Mouse (Mus musculus) frontal cortex, postnatal 25 days (tissue): Measurements from ENCODE around the gene Gm10721.
A peak's percentile ranks its signal among the peaks of the same experiment; 100 is the strongest.
"Not testable (repeated sequence)": the region's sequence is repeated elsewhere in the genome, so short reads cannot be mapped to it uniquely, and the experiment has no call there.

Experiments used
- DNase-seq, 2 experiments: peaks; one replicate each; pipeline ENCODE4 v3.0.0; 2022; ENCODE audit warnings: low spot score in 2 of 2

The Gm10721 gene

DNA sequence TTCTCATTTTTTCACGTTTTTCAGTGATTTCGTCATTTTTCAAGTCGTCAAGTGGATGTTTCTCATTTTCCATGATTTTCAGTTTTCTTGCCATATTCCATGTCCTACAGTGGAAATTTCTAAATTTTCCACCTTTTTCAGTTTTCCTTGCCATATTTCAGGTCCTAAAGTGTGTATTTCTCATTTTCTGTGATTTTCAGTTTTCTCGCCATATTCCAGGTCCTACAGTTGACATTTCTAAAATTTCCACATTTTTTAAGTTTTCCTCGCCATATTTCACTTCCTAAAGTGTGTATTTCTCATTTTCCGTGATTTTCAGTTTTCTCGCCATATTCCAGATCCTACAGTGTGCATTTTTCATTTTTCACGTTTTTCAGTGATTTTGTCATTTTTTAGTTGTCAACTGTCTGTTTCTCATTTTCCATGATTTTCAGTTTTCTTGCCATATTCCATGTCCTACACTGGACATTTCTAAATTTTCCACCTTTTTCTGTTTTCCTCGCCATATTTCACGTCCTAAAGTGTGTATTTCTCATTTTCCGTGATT is at the start of gene Gm10721:
TSS of gene Gm10721 (plus strand) at position 408 of the 547 bp plus-strand sequence.
- not testable (repeated sequence) for DNase-seq

DNA sequence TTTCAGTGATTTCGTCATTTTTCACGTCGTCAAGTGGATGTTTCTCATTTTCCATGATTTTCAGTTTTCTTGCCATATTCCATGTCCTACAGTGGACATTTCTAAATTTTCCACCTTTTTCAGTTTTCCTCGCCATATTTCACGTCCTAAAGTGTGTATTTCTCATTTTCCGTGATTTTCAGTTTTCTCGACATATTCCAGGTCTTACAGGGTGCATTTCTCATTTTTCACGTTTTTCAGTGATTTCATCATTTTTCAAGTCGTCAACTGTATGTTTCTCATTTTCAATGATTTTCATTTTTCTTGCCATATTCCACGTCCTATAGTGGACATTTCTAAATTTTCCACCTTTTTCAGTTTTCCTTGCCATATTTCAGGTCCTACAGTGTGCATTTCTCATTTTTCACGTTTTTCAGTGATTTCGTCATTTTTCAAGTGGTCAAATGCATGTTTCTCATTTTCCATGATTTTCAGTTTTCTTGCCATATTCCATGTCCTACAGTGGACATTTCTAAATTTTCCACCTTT is 12.4 kb upstream of the Gm10721 start, which contains the start of gene Gm10722:
TSS of gene Gm10722 (plus strand) at position 478 of the 528 bp plus-strand sequence.
- DNase-seq, result peak in 1 of 2 experiments; percentile 58

DNA sequence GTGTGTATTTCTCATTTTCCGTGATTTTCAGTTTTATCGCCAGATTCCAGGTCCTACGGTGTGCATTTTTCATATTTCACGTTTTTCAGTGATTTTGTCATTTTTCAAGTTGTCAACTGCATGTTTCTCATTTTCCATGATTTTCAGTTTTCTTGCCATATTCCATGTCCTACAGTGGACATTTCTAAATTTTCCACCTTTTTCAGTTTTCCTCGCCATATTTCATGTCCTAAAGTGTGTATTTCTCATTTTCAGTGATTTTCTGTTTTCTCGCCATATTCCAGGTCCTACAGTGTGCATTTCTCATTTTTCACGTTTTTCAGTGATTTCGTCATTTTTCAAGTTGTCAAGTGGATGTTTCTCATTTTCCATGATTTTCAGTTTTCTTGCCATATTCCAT is 11.9 kb upstream of the Gm10721 start:
- peak in 1 of 2 experiments; percentile 73 for DNase-seq

DNA sequence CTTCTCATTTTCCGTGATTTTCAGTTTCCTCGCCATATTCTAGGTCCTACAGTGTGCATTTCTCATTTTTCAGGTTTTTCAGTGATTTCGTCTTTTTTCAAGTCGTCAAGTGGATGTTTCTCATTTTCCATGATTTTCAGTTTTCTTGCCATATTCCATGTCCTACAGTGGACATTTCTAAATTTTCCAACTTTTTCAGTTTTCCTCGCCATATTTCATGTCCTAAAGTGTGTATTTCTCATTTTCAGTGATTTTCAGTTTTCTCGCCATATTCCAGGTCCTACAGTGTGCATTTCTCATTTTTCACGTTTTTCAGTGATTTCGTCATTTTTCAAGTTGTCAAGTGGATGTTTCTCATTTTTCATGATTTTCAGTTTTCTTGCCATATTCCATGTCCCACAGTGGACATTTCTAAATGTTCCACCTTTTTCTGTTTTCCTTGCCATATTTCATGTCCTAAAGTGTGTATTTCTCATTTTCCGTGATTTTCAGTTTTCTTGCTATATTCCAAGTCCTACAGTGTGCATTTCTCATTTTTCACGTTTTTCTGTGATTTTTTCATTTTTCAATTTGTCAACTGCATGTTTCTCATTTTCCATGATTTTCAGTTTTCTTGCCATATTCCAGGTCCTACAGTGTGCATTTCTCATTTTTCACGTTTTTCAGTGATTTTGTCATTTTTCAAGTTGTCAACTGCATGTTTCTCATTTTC is 10.8 kb upstream of the Gm10721 start:
- peak; percentile 99 to 100 for DNase-seq

DNA sequence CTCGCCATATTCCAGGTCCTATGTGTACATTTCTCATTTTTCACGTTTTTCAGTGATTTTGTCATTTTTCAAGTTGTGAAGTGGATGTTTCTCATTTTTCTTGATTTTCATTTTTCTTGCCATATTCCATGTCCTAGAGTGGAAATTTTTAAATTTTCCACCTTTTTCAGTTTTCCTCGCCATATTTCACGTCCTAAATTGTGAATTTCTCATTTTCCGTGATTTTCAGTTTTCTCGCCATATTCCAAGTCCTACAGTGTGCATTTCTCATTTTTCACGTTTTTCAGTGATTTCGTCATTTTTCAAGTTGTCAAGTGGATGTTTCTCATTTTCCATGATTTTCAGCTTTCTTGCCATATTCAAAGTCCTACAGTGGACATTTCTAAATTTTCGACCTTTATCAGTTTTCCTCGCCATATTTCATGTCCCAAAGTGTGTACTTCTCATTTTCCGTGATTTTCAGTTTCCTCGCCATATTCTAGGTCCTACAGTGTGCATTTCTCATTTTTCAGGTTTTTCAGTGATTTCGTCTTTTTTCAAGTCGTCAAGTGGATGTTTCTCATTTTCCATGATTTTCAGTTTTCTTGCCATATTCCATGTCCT is 10.0 kb upstream of the Gm10721 start, which contains the start of gene Gm11168:
TSS of gene Gm11168 (plus strand) at position 553 of the 603 bp plus-strand sequence.
- not testable (repeated sequence) for DNase-seq

DNA sequence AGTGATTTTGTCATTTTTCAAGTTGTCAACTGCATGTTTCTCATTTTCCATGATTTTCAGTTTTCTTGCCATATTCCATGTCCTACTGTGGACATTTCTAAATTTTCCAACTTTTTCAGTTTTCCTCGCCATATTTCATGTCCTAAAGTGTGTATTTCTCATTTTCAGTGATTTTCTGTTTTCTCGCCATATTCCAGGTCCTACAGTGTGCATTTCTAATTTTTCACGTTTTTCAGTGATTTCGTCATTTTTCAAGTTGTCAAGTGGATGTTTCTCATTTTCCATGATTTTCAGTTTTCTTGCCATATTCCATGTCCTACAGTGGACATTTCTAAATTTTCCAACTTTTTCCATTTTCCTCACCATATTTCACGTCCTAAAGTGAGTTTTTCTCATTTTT is 6.8 kb upstream of the Gm10721 start:
- DNase-seq, result not testable (repeated sequence)

DNA sequence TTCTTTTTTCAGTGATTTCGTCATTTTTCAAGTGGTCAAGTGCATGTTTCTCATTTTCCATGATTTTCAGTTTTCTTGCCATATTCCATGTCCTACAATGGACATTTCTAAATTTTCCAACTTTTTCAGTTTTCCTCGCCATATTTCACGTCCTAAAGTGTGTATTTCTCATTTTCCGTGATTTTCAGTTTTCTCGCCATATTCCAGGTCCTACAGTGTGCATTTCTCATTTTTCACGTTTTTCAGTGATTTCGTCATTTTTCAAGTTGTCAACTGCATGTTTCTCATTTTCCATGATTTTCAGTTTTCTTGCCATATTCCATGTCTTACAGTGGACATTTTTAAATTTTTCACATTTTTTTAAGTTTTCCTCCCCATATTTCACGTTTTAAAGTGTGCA is 6.3 kb upstream of the Gm10721 start:
- DNase-seq, result peak; percentile 100

DNA sequence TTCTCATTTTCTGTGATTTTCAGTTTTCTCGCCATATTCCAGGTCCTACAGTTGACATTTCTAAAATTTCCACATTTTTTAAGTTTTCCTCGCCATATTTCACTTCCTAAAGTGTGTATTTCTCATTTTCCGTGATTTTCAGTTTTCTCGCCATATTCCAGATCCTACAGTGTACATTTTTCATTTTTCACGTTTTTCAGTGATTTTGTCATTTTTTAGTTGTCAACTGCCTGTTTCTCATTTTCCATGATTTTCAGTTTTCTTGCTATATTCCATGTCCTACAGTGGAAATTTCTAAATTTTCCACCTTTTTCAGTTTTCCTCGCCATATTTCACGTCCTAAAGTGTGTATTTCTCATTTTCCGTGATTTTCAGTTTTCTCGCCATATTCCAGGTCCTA is 5.7 kb upstream of the Gm10721 start:
- not testable (repeated sequence) for DNase-seq

DNA sequence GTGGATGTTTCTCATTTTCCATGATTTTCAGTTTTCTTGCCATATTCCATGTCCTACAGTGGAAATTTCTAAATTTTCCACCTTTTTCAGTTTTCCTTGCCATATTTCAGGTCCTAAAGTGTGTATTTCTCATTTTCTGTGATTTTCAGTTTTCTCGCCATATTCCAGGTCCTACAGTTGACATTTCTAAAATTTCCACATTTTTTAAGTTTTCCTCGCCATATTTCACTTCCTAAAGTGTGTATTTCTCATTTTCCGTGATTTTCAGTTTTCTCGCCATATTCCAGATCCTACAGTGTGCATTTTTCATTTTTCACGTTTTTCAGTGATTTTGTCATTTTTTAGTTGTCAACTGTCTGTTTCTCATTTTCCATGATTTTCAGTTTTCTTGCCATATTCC is 3.6 kb upstream of the Gm10721 start:
- not testable (repeated sequence) for DNase-seq

DNA sequence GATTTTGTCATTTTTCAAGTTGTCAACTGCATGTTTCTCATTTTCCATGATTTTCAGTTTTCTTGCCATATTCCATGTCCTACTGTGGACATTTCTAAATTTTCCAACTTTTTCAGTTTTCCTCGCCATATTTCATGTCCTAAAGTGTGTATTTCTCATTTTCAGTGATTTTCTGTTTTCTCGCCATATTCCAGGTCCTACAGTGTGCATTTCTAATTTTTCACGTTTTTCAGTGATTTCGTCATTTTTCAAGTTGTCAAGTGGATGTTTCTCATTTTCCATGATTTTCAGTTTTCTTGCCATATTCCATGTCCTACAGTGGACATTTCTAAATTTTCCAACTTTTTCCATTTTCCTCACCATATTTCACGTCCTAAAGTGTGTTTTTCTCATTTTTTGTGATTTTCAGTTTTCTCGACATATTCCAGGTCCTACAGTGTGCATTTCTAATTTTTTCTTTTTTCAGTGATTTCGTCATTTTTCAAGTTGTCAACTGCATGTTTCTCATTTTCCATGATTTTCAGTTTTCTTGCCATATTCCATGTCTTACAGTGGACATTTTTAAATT is 802 bp upstream of the Gm10721 start:
- not testable (repeated sequence) for DNase-seq

DNA sequence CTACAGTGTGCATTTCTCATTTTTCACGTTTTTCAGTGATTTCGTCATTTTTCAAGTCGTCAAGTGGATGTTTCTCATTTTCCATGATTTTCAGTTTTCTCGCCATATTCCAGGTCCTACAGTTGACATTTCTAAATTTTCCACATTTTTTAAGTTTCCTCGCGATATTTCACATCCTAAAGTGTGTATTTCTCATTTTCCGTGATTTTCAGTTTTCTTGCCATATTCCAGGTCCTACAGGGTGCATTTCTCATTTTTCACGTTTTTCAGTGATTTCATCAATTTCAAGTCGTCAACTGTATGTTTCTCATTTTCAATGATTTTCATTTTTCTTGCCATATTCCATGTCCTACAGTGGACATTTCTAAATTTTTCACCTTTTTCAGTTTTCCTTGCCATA is 2.4 kb downstream of the Gm10721 start, which contains the start of gene Gm10720:
TSS of gene Gm10720 (plus strand) at position 301 of the 400 bp plus-strand sequence.
- DNase-seq, result not testable (repeated sequence)

DNA sequence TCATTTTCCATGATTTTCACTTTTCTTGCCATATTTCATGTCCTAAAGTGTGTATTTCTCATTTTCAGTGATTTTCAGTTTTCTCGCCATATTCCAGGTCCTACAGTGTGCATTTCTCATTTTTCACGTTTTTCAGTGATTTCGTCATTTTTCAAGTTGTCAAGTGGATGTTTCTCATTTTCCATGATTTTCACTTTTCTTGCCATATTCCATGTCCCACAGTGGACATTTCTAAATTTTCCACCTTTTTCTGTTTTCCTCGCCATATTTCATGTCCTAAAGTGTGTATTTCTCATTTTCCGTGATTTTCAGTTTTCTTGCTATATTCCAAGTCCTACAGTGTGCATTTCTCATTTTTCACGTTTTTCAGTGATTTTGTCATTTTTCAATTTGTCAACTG is 3.0 kb downstream of the Gm10721 start:
- peak in 1 of 2 experiments; percentile 20 for DNase-seq

DNA sequence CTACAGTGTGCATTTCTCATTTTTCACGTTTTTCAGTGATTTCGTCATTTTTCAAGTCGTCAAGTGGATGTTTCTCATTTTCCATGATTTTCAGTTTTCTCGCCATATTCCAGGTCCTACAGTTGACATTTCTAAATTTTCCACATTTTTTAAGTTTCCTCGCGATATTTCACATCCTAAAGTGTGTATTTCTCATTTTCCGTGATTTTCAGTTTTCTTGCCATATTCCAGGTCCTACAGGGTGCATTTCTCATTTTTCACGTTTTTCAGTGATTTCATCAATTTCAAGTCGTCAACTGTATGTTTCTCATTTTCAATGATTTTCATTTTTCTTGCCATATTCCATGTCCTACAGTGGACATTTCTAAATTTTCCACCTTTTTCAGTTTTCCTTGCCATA is 4.2 kb downstream of the Gm10721 start, which contains the start of gene Gm10719:
TSS of gene Gm10719 (plus strand) at position 301 of the 400 bp plus-strand sequence.
- not testable (repeated sequence) for DNase-seq

DNA sequence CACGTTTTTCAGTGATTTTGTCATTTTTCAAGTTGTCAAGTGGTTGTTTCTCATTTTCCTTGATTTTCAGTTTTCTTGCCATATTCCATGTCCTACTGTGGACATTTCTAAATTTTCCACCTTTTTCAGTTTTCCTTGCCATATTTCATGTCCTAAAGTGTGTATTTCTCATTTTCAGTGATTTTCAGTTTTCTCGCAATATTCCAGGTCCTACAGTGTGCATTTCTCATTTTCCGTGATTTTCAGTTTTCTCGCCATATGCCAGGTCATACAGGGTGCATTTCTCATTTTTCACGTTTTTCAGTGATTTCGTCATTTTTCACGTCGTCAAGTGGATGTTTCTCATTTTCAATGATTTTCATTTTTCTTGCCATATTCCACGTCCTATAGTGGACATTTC is 6.0 kb downstream of the Gm10721 start:
- peak; percentile 84 to 93 for DNase-seq

DNA sequence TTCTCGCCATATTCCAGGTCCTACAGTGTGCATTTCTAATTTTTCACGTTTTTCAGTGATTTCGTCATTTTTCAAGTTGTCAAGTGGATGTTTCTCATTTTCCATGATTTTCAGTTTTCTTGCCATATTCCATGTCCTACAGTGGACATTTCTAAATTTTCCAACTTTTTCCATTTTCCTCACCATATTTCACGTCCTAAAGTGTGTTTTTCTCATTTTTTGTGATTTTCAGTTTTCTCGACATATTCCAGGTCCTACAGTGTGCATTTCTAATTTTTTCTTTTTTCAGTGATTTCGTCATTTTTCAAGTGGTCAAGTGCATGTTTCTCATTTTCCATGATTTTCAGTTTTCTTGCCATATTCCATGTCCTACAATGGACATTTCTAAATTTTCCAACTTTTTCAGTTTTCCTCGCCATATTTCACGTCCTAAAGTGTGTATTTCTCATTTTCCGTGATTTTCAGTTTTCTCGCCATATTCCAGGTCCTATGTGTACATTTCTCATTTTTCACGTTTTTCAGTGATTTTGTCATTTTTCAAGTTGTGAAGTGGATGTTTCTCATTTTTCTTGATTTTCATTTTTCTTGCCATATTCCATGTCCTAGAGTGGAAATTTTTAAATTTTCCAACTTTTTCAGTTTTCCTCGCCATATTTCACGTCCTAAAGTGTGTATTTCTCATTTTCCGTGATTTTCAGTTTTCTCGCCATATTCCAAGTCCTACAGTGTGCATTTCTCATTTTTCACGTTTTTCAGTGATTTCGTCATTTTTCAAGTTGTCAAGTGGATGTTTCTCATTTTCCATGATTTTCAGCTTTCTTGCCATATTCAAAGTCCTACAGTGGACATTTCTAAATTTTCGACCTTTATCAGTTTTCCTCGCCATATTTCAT is 7.1 kb downstream of the Gm10721 start:
- DNase-seq, result peak; percentile 41 to 96

DNA sequence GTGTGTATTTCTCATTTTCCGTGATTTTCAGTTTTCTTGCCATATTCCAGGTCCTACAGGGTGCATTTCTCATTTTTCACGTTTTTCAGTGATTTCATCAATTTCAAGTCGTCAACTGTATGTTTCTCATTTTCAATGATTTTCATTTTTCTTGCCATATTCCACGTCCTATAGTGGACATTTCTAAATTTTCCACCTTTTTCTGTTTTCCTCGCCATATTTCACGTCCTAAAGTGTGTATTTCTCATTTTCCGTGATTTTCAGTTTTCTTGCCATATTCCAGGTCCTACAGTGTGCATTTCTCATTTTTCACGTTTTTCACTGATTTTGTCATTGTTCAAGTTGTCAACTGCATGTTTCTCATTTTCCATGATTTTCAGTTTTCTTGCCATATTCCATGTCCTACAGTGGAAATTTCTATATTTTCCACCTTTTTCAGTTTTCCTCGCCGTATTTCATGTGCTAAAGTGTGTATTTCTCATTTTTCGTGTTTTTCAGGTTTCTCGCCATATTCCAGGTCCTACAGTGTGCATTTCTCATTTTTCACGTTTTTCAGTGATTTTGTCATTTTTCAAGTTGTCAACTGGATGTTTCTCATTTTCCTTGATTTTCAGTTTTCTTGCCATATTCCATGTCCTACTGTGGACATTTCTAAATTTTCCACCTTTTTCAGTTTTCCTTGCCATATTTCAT is 9.5 kb downstream of the Gm10721 start:
- DNase-seq, result peak; percentile 34 to 99

DNA sequence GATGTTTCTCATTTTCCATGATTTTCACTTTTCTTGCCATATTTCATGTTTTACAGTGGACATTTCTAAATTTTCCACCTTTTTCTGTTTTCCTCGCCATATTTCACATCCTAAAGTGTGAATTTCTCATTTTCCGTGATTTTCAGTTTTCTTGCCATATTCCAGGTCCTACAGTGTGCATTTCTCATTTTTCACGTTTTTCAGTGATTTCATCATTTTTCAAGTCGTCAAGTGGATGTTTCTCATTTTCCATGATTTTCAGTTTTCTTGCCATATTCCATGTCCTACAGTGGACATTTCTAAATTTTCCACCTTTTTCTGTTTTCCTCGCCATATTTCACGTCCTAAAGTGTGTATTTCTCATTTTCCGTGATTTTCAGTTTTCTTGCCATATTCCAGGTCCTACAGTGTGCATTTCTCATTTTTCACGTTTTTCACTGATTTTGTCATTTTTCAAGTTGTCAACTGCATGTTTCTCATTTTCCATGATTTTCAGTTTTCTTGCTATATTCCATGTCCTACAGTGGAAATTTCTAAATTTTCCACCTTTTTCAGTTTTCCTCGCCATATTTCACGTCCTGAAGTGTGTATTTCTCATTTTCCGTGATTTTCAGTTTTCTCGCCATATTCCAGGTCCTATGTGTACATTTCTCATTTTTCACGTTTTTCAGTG is 10.5 kb downstream of the Gm10721 start, which contains the start of gene Gm10718:
TSS of gene Gm10718 (plus strand) at position 236 of the 673 bp plus-strand sequence.
- DNase-seq, result peak; percentile 42 to 85

DNA sequence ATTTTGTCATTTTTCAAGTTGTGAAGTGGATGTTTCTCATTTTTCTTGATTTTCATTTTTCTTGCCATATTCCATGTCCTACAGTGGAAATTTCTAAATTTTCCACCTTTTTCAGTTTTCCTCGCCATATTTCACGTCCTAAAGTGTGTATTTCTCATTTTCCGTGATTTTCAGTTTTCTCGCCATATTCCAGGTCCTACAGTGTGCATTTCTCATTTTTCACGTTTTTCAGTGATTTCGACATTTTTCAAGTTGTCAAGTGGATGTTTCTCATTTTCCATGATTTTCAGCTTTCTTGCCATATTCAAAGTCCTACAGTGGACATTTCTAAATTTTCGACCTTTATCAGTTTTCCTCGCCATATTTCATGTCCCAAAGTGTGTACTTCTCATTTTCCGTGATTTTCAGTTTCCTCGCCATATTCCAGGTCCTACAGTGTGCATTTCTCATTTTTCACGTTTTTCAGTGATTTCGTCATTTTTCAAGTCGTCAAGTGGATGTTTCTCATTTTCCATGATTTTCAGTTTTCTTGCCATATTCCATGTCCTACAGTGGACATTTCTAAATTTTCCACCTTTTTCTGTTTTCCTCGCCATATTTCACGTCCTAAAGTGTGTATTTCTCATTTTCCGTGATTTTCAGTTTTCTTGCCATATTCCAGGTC is 11.2 kb downstream of the Gm10721 start:
- peak; percentile 100 for DNase-seq

DNA sequence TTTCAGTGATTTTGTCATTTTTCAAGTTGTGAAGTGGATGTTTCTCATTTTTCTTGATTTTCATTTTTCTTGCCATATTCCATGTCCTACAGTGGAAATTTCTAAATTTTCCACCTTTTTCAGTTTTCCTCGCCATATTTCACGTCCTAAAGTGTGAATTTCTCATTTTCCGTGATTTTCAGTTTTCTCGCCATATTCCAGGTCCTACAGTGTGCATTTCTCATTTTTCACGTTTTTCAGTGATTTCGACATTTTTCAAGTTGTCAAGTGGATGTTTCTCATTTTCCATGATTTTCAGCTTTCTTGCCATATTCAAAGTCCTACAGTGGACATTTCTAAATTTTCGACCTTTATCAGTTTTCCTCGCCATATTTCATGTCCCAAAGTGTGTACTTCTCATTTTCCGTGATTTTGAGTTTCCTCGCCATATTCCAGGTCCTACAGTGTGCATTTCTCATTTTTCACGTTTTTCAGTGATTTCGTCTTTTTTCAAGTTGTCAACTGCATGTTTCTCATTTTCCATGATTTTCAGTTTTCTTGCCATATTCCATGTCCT is 12.1 kb downstream of the Gm10721 start, which contains the start of gene Gm10717:
TSS of gene Gm10717 (plus strand) at position 506 of the 556 bp plus-strand sequence.
- DNase-seq, result peak; percentile 7 to 74
